Mouse (Mus musculus) heart, postnatal 36 days (tissue): ENCODE measurements around the gene Ccdc125. TPM values are rescaled to one million over a fixed set of nuclear protein-coding genes. Genes with fewer than 3 reads are reported as not detected.
A peak's percentile ranks its signal among the peaks of the same experiment; 100 is the strongest.
"Not testable (repeated sequence)": the region's sequence is repeated elsewhere in the genome, so short reads cannot be mapped to it uniquely, and the experiment has no call there.

Experiments
- DNase-seq, 2 experiments: peaks; one replicate each; pipeline ENCODE4 v3.0.0; 2021 to 2022
- intact Hi-C: fragments of 180-260 bp; cut with DNase I; formaldehyde crosslinking; loops from one replicate; pipeline ENCODE4 v1.15.1; 2025
- total RNA-seq, 2 experiments: library from RNA; stranded (reverse); gene quantifications; 2 replicates each; pipeline ENCODE4 v1.2.3; 2021

The Ccdc125 gene
- total RNA-seq, 2 experiments from 2014 or later, result 0.67 to 0.70 TPM

- DNase-seq, result no peak
- intact Hi-C loops, result no loop called here
Observed at GRCm38 (mm10) chr13:100706206-100706605, 36.7 kb downstream of the Ccdc125 start.

GRCm38 (mm10) chr13:100715467-100715866, 46.0 kb downstream of the Ccdc125 start:
- DNase-seq, result no peak
- intact Hi-C loops, result no loop called here

GRCm38 (mm10) chr13:100721656-100722055, 52.1 kb downstream of the Ccdc125 start:
- intact Hi-C loops, result no loop called here
- DNase-seq, result no peak

GRCm38 (mm10) chr13:100724051-100724754, 54.7 kb downstream of the Ccdc125 start:
- no peak for DNase-seq
- intact Hi-C loops, result no loop called here

- intact Hi-C loops, result no loop called here
Observed at GRCm38 (mm10) chr13:100725194-100725593, 55.7 kb downstream of the Ccdc125 start.

GRCm38 (mm10) chr13:100728086-100728485, 58.6 kb downstream of the Ccdc125 start:
- no peak for DNase-seq
- intact Hi-C loops, result no loop called here

More at GRCm38 (mm10) chr13:100725194-100725593, 55.7 kb downstream of the Ccdc125 start:
- DNase-seq, result no peak

GRCm38 (mm10) chr13:100728530-100728929, 59.0 kb downstream of the Ccdc125 start:
- intact Hi-C loops, DNase-seq: not testable (repeated sequence)

- DNase-seq, result peak in 1 of 2 experiments; percentile 18
- intact Hi-C loops, result loop anchor here (2.0 to 5.0 kb wide), 2 partner anchors 80 to 102 kb away; partner anchors contain the start of genes Ak6, Rad17, Slc30a5 and Taf9
Observed at GRCm38 (mm10) chr13:100730153-100730860, 60.8 kb downstream of the Ccdc125 start.

- DNase-seq, result peak; percentile 91 to 94
- intact Hi-C loops, result loop anchor here (1.0 to 5.0 kb wide), 3 partner anchors 13 to 101 kb away; partner anchors contain the start of genes Ak6, Mrps36, Rad17 and Slc30a5
Observed at GRCm38 (mm10) chr13:100730861-100731176, 61.3 kb downstream of the Ccdc125 start, which contains the start of gene Cdk7. Cdk7 (minus strand) TSS chr13:100730939.

- not testable (repeated sequence) for DNase-seq
- intact Hi-C loops, result loop anchor here (1.0 to 5.0 kb wide), 3 partner anchors 13 to 101 kb away; partner anchors contain the start of genes Ak6, Mrps36, Rad17 and Slc30a5
Observed at GRCm38 (mm10) chr13:100731462-100732046, 62.0 kb downstream of the Ccdc125 start.

- DNase-seq, result no peak
- intact Hi-C loops, result loop anchor here (5.0 kb wide), 1 partner anchor 100 kb away; the partner anchor contains the start of gene Slc30a5
Observed at GRCm38 (mm10) chr13:100732756-100733155, 63.2 kb downstream of the Ccdc125 start.

- intact Hi-C loops, result no loop called here
- no peak for DNase-seq
Observed at GRCm38 (mm10) chr13:100742831-100743230, 73.3 kb downstream of the Ccdc125 start.

GRCm38 (mm10) chr13:100743346-100744035, 74.0 kb downstream of the Ccdc125 start:
- intact Hi-C loops, result loop anchor here (1.0 to 2.0 kb wide), 2 partner anchors 12 to 31 kb away; partner anchors contain the start of gene Cenph
- no peak for DNase-seq

- DNase-seq, result peak; percentile 91 to 92
- intact Hi-C loops, result loop anchor here (1.0 to 2.0 kb wide), 2 partner anchors 13 to 31 kb away; partner anchors contain the start of gene Cenph
Observed at GRCm38 (mm10) chr13:100744036-100744744, 74.7 kb downstream of the Ccdc125 start, which contains the start of gene Mrps36. Mrps36 (minus strand) TSS chr13:100744659.

GRCm38 (mm10) chr13:100746090-100746489, 76.6 kb downstream of the Ccdc125 start:
- intact Hi-C loops, result no loop called here
- no peak for DNase-seq
